ENCODE assay signal across 7 mouse cellular contexts in the genomic region with DNA sequence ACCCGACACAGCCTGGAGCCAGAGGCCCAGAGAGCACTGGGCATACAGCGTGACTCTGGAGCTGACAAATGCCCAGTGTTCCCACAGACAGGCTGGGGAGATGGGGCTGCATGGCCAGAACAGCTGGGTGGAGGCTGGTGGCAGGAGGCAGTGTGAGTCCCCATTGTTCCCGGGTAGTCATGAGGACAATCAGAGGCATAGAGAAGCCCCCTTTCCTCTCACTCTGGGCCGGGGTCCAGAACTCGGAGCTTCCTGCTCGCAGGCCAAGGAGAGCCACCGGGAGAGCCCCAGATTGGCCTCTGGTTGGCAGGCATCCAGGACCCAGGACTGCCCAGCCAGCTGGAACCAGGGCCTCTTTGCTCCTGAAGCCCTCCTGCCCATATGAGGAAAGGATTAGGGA.
DNase-seq lines count a peak whose midpoint lies in the region; ATAC-seq and TF ChIP-seq lines count a peak whose summit lies in the region.

No protein-coding gene starts in this region.

- H3K27ac ChIP-seq in neural tube, embryonic 12.5 days, result no peak overlapping the region
- H3K27ac ChIP-seq in embryonic facial prominence, embryonic 15.5 days (replicated peaks), result no peak overlapping the region
- peak overlapping the region; percentile 67; the same call in 1 of the 2 replicates for H3K27ac ChIP-seq in hindbrain, postnatal 0 days

- ATAC-seq in neural tube, embryonic 12.5 days (ENCODE audit: low FRiP score, low read depth), result peak; percentile 54; the same call in 1 of the 2 replicates
- peak; percentile 55 for ATAC-seq in embryonic facial prominence, embryonic 15.5 days (ENCODE audit: insufficient number of reproducible peaks, low FRiP score, low TSS enrichment, low read depth)
- ATAC-seq in hindbrain, postnatal 0 days, result peak; percentile 95

- no peaks in the 10 kb centered on the region for H3K36me3 ChIP-seq in neural tube, embryonic 12.5 days
- no peaks in the 10 kb centered on the region for H3K36me3 ChIP-seq in embryonic facial prominence, embryonic 15.5 days
- H3K36me3 ChIP-seq in hindbrain, postnatal 0 days (ENCODE audit: insufficient read depth, low read length), result no peaks in the 10 kb centered on the region

- no peak for TF ChIP-seq CTCF in hindbrain, postnatal 0 days (IDR thresholded peaks at IDR 0.05; ENCODE audit: low read depth)

- H3K9me3 ChIP-seq in neural tube, embryonic 12.5 days, result no peaks in the 10 kb centered on the region
- H3K9me3 ChIP-seq in embryonic facial prominence, embryonic 15.5 days (replicated peaks), result no peaks in the 10 kb centered on the region
- no peaks in the 10 kb centered on the region for H3K9me3 ChIP-seq in hindbrain, postnatal 0 days (ENCODE audit: low read length)

- no peak overlapping the region for H3K9ac ChIP-seq in neural tube, embryonic 12.5 days
- no peak overlapping the region for H3K9ac ChIP-seq in embryonic facial prominence, embryonic 15.5 days
- peak overlapping the region; percentile 26; the same call in 1 of the 2 replicates for H3K9ac ChIP-seq in hindbrain, postnatal 0 days (replicated peaks; ENCODE audit: low read length)

- H3K4me2 ChIP-seq in neural tube, embryonic 12.5 days (replicated peaks), result no peak overlapping the region
- no peak overlapping the region for H3K4me2 ChIP-seq in embryonic facial prominence, embryonic 15.5 days (replicated peaks)
- no peak overlapping the region for H3K4me2 ChIP-seq in hindbrain, postnatal 0 days (ENCODE audit: low read depth, low read length)

- DNase-seq in neural tube, embryonic 10.5 days (ENCODE audit: extremely low spot score, low spot score), result no peak
- DNase-seq in hindbrain, postnatal 0 days (ENCODE audit: low spot score), result peak; percentile 89
- peak; percentile 82 for DNase-seq in left cerebral cortex, adult 11 months (ENCODE audit: low spot score)
- peak; percentile 89 for DNase-seq in right cerebral cortex, postnatal 10 days (ENCODE audit: low spot score in 2 of 2)
- no peak for DNase-seq in ovary, adult 18-20 months (ENCODE audit: low spot score)

- H3K4me3 ChIP-seq in neural tube, embryonic 12.5 days, result no peak overlapping the region
- H3K4me3 ChIP-seq in embryonic facial prominence, embryonic 15.5 days (replicated peaks), result no peak overlapping the region
- no peak overlapping the region for H3K4me3 ChIP-seq in hindbrain, postnatal 0 days (ENCODE audit: low read length)

- H3K4me1 ChIP-seq in neural tube, embryonic 12.5 days, result peaks cover 14% of the 10 kb centered on the region
- H3K4me1 ChIP-seq in embryonic facial prominence, embryonic 15.5 days, result no peaks in the 10 kb centered on the region
- peaks cover 18% of the 10 kb centered on the region for H3K4me1 ChIP-seq in hindbrain, postnatal 0 days (ENCODE audit: insufficient read depth, low read length)

- WGBS in neural tube, embryonic 12.5 days, result 62% methylated on average over 7 of the region's 7 CpGs
- 52% methylated on average over 7 of the region's 7 CpGs for WGBS in embryonic facial prominence, embryonic 15.5 days
- 28% methylated on average over 7 of the region's 7 CpGs for WGBS in hindbrain, postnatal 0 days

- H3K27me3 ChIP-seq in neural tube, embryonic 12.5 days (replicated peaks), result 0 out of 2 replicates have a peak, but pooled peaks cover 3% of the 10 kb centered on the region
- no peaks in the 10 kb centered on the region for H3K27me3 ChIP-seq in embryonic facial prominence, embryonic 15.5 days
- no peaks in the 10 kb centered on the region for H3K27me3 ChIP-seq in hindbrain, postnatal 0 days (ENCODE audit: insufficient read depth, low read length)

Comparison
In these comparisons a context has a peak if more than half of its experiments do, and no peak if none do; other contexts are left out.
1. DNase-seq: peak in hindbrain, postnatal 0 days (single experiment), left cerebral cortex, adult 11 months (single experiment) and right cerebral cortex, postnatal 10 days (2 of 2); none in neural tube, embryonic 10.5 days (single experiment) and ovary, adult 18-20 months (single experiment).
2. Peak in every context shown above with its lines, with median percentiles within 50 percentile points of each other: ATAC-seq.